Mouse (Mus musculus): Measurements from ENCODE around the gene Il20rb.
A peak's percentile ranks its signal among the peaks of the same experiment; 100 is the strongest.

Il20rb gene

GRCm38 (mm10) chr9:100486431-100486830 is at the start of gene Il20rb:
Gene Il20rb (minus strand): TSS chr9:100486788.
- DNase-seq (ENCODE audit: low read depth) = no peak

GRCm38 (mm10) chr9:100535618-100536262 is 49.2 kb upstream of the Il20rb start:
- DNase-seq (ENCODE audit: low read depth) = no peak

GRCm38 (mm10) chr9:100534686-100535085 is 48.1 kb upstream of the Il20rb start:
- DNase-seq (ENCODE audit: low read depth) = no peak

- DNase-seq (ENCODE audit: low read depth) = no peak
Measured at GRCm38 (mm10) chr9:100532847-100533505, 46.4 kb upstream of the Il20rb start.

GRCm38 (mm10) chr9:100531296-100531695 is 44.7 kb upstream of the Il20rb start:
- DNase-seq (ENCODE audit: low read depth) = no peak

GRCm38 (mm10) chr9:100525225-100525624 is 38.6 kb upstream of the Il20rb start:
- no peak for DNase-seq (ENCODE audit: low read depth)

GRCm38 (mm10) chr9:100522029-100522428 is 35.4 kb upstream of the Il20rb start:
- DNase-seq (ENCODE audit: low read depth) = peak; percentile 75

GRCm38 (mm10) chr9:100520586-100520985 is 34.0 kb upstream of the Il20rb start:
- peak; percentile 79 for DNase-seq (ENCODE audit: low read depth)

- DNase-seq (ENCODE audit: low read depth) = peak; percentile 39
Measured at GRCm38 (mm10) chr9:100520012-100520411, 33.4 kb upstream of the Il20rb start.

GRCm38 (mm10) chr9:100507581-100507980 is 21.0 kb upstream of the Il20rb start:
- no peak for DNase-seq (ENCODE audit: low read depth)

- no peak for DNase-seq (ENCODE audit: low read depth)
Measured at GRCm38 (mm10) chr9:100506652-100507051, 20.1 kb upstream of the Il20rb start.

- DNase-seq (ENCODE audit: low read depth) = no peak
Measured at GRCm38 (mm10) chr9:100505498-100505897, 18.9 kb upstream of the Il20rb start.

GRCm38 (mm10) chr9:100493611-100494261 is 7.1 kb upstream of the Il20rb start:
- DNase-seq (ENCODE audit: low read depth) = peak; percentile 65

- no peak for DNase-seq (ENCODE audit: low read depth)
Measured at GRCm38 (mm10) chr9:100491424-100491823, 4.8 kb upstream of the Il20rb start.

GRCm38 (mm10) chr9:100488969-100489368 is 2.4 kb upstream of the Il20rb start:
- no peak for DNase-seq (ENCODE audit: low read depth)

GRCm38 (mm10) chr9:100488056-100488713 is 1.6 kb upstream of the Il20rb start:
- DNase-seq (ENCODE audit: low read depth) = no peak

GRCm38 (mm10) chr9:100483318-100483717 is 3.3 kb downstream of the Il20rb start:
- DNase-seq (ENCODE audit: low read depth) = no peak

- DNase-seq (ENCODE audit: low read depth) = no peak
Measured at GRCm38 (mm10) chr9:100481626-100482025, 5.0 kb downstream of the Il20rb start.

- DNase-seq (ENCODE audit: low read depth) = no peak
Measured at GRCm38 (mm10) chr9:100474056-100474455, 12.5 kb downstream of the Il20rb start.

- no peak for DNase-seq (ENCODE audit: low read depth)
Measured at GRCm38 (mm10) chr9:100473361-100473760, 13.2 kb downstream of the Il20rb start.

- no peak for DNase-seq (ENCODE audit: low read depth)
Measured at GRCm38 (mm10) chr9:100472931-100473330, 13.7 kb downstream of the Il20rb start.

GRCm38 (mm10) chr9:100471605-100471953 is 15.0 kb downstream of the Il20rb start:
- DNase-seq (ENCODE audit: low read depth) = no peak

Data from induced T-regulatory cell, adult 2 months (primary cell).